Mouse (Mus musculus) 3T3-L1 (cell line): Measurements from ENCODE around the gene Syna.
A peak's percentile ranks its signal among the peaks of the same experiment; 100 is the strongest.

ENCODE experiments used
- DNase-seq: peaks from one replicate; pipeline ENCODE4 v3.0.0-alpha.2; 2015; ENCODE audit warnings: low read depth, low spot score

The Syna gene

GRCm38 (mm10) chr5:134531585-134531984 is 28.4 kb downstream of the Syna start:
- DNase-seq: no peak

GRCm38 (mm10) chr5:134530830-134531229 is 29.1 kb downstream of the Syna start:
- DNase-seq: no peak

GRCm38 (mm10) chr5:134528488-134528887 is 31.5 kb downstream of the Syna start:
- DNase-seq: no peak

GRCm38 (mm10) chr5:134525971-134526711 is 33.8 kb downstream of the Syna start:
- peak; percentile 35 for DNase-seq

GRCm38 (mm10) chr5:134523728-134524127 is 36.2 kb downstream of the Syna start:
- DNase-seq: no peak

GRCm38 (mm10) chr5:134522524-134522923 is 37.4 kb downstream of the Syna start:
- no peak for DNase-seq

- DNase-seq: no peak
These were observed 38.2 kb downstream of the Syna start for GRCm38 (mm10) chr5:134521806-134522205.

- no peak for DNase-seq
These were observed 38.8 kb downstream of the Syna start for GRCm38 (mm10) chr5:134521131-134521530.

- no peak for DNase-seq
These were observed 39.9 kb downstream of the Syna start for GRCm38 (mm10) chr5:134520120-134520519.

- no peak for DNase-seq
These were observed 40.5 kb downstream of the Syna start for GRCm38 (mm10) chr5:134519471-134519870.

GRCm38 (mm10) chr5:134512086-134512485 is 47.9 kb downstream of the Syna start:
- no peak for DNase-seq

GRCm38 (mm10) chr5:134510266-134510665 is 49.7 kb downstream of the Syna start:
- DNase-seq: no peak

GRCm38 (mm10) chr5:134508965-134509364 is 51.0 kb downstream of the Syna start:
- DNase-seq: no peak
